Mouse (Mus musculus) WW6 (cell line): ENCODE measurements around the gene Cdsn.

Experiments
- DNase-seq: peaks from one replicate; pipeline ENCODE4 v3.0.0-alpha.2; 2013; ENCODE audit warnings: low read depth, low spot score

The Cdsn gene

DNA sequence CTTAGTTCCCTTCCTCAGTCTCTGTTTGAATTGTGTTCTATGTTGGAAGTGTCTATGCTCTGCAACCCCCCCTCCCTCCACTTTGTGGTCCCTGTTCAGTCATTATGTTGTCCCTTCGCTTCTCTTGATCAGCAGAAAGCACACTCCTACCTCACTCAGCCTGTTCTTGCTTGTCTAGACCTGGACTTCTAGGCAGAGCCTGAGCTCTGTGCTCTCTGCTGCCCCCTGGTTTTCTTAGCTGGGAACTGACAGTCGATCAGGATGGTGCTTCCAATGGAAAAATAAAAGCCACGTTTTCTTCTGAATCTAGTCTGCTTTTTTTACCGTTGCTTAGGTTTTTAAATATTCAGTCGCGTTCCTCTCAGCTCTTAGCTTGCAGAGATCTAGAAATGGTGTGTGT is 17.6 kb upstream of the Cdsn start:
- DNase-seq = no peak

DNA sequence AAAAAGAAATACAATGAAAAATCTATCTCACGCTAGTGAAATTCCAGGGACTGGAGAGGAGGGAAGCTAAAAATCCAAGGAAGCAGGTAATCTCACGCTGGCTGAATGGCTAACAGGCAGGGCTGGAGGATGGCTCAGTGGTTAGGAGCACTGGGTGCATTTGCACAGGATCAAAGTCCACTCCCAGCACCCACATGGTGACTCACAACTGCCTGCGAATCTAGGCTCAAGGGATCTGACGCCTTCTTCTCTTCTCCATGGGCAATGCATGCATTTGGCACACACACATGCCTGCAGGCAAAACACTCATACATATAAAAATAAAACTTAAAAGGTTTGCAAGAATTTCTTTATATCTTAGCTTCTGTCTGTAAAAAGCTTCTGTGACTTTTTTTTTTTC is 14.5 kb upstream of the Cdsn start:
- no peak for DNase-seq

DNA sequence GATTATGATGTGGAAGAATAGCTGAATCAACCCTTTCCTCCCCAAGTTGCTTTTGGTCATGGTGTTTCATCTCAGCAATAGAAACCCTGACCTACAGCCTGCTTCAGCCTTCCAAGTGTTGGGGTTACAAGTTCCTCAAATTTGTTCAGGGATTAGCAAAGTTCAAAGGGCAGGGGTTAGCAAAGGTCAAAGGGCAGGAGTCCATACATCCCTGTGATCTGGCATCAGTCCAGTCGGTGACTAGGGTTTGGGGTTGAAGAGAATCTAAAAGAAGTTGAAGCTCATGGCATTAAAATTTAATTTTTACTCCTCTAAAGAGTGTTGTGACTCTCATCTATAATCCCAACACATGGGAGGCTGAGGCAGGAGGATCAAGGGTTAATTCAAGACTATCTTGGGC is 13.5 kb upstream of the Cdsn start:
- DNase-seq = no peak

DNA sequence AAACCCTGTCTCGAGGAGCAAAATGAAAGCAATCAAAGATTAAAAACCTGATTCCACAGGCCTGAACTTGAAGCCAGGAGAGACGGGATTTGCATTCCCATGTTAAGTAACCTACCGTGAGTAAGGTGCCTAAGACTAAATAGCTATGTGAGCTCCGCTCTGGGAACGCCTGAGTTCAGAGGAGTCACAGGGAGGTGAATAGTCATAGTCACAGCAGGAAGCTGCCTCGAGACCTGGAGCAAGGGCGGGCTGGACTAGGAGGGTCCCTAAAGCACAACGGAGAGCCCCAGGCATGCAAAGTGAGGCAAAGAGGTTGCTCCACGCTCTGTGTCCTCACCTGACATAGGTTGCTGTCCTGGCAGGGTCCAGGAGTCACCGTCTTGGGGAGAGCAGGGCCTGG is 12.4 kb upstream of the Cdsn start:
- no peak for DNase-seq

DNA sequence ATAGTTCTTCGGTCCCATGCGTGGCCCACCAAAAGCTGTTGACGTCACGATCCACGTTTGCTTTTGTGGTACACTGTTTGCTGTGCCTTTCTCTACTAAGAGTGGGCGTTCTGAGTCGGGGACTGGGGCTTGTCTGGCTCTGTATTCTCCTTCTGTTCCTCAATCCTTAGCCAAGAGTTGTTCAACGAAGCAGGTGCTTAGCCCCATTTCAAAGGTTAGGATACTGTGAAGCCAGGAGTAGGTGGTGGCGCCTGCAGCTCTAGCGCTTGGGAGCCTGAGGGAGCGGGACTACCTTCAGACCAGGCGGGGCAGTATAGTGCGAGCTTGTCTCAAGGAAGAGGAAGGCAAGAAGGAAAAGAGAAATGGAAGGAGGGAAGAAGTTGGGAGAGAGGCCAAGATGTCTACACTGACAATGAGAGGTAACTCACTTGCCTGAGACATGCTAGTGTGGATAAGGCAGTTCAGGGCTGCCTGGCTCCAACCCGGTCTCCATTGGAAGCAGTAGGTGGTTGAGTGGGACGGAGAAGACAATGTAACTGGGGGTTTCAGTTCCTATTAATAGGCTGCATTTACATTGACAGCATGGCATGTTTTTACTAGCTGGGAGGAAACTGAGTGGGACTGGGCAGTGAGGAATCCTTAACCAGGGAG is 9.0 kb upstream of the Cdsn start:
- DNase-seq = no peak

DNA sequence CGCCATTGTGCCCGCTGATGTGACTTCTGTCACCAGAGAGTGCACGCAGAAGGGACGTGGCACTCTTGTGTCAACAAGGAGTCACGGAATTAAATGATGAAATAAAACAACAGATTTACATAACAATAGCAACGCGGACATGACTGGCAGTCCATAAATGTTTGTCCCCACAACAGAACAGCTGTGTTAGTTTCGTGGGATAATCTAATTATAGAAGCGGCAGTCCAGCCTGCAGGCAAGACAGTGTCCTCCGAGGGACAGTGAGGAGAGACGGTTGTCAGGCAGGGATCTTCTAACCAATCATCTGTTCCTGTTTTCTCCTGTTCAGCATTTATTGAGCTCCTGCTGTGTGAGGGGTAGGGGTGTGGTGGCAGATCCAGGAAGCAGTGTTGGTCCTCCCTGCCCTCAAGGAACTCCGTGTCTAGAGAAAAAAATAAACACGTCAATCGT is 8.5 kb upstream of the Cdsn start:
- no peak for DNase-seq

DNA sequence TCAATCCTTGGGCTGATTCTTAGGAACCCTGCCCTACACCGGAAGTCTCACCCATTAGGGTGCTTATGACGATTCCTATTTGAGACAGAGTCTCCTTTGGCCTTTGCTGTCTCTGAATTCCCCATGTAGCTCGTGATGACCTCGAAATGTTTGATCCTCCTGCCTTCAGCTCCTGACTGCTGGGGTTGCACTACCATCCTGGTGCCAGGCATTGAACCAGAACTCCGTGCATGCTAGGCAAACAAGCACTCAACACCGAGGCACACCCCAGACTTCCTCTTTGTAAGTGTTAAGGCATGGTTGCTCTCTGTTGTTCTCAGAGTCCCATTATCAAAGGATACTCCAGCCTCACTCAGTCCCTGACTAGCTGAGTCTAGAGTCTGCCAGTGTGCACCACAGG is 7.9 kb upstream of the Cdsn start:
- no peak for DNase-seq

DNA sequence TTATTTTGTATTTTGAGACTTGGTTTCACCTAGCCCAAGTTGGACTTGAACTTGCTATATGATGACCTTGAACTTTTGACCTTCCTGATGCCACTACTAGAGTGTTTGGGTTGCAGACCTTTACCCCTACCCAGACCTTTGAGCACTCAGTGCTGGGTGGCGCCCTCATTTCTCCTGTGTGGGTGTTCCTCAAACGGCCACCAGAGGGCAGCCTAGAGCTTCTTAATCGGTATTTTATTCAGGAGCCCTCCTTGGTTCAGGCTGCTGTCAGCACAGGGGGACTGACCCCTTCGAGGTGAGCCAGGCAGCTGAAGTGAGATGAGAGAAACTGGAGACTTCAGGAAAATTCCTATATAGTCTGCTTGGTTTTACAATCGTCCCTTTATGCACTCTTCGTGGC is 7.2 kb upstream of the Cdsn start:
- DNase-seq = no peak

DNA sequence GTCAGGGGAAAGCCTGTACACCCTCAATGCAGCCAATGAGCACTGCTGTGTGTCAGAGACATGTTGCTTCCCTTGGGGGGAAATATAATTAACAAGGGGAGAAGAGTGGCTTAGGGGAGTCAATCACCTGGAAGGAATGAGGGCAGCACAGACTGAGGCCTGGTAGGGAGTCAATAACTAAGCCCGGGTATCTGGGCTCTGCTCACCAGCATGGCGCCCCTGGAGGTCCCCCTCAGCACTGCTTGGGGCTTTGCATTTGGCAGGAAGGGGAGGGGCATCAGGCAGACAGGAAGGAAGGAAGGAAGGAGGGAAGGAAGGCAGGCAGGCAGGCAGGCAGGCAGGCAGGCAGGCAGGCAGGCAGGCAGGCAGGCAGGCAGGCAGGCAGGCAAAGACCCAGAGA is 4.5 kb upstream of the Cdsn start:
- DNase-seq = no peak

DNA sequence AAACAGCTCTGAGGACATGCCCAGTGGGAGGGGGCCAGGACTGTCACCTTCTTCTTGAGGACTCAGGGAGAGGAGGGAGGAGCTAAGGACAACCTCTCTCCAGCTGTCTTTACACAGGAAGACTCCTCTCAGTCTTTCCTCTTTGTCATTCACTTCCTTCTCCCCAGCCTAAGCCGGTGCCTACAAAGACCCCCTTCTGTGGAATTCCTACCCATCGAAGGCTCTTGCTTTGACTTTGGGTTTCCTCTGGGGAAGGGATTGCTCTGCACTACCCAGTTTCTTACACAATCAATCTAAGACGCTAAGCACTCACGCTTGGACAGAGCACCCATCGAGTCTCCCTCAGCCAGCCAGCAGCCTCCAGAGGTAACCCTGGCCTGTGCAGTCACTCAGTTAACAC is 3.3 kb upstream of the Cdsn start:
- DNase-seq = no peak

DNA sequence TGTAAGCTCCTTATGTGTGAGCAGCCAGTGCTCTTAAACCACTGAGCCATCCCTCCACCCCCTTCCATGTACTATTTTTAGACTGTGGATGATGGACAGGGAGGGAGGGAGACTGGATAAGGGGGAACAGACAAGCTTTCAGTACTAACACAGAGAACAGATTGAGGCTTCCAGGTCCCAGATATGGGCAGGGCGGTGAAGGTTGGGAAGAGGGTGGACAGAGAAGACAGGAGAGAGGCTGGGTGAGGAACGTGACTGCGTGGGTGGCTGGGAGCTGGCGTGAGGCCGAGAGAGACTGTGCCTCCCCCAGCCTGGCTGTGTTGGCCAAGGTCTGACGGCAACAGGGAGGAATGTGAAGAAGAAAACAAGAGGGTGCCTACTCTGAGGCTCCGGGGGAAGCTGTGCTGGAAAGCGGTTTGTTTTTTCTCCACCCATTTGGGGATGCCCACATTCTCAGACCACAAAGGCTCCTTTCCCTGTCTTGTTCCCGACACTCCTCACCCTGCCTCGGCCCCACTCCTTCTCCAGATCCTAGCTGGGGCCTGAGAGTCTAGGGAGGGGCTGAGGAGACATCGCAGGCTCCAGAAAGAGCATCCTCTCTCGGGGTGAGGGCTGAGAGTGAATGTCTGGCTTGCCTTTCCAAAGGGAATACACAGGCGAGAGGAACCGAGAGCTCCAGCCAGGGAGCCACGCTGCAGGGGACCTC is 2.3 kb upstream of the Cdsn start:
- DNase-seq = no peak

DNA sequence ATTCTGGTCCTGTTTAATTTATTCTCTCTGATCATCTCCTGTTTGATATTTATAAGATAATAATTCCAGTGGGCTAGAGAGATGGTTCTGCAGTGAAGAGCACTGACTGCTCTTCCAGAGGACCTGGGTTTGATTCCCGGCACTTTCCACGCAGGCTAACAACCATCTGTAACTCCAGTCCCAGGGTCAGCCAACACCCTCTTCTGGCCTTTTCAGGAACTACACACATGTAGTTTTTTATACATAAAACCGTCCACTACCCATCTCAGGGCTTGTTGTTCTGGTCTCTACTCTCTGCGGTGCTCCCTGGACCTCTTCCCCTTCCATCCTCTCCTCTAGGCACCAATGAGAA is 1.8 kb upstream of the Cdsn start:
- DNase-seq = no peak

DNA sequence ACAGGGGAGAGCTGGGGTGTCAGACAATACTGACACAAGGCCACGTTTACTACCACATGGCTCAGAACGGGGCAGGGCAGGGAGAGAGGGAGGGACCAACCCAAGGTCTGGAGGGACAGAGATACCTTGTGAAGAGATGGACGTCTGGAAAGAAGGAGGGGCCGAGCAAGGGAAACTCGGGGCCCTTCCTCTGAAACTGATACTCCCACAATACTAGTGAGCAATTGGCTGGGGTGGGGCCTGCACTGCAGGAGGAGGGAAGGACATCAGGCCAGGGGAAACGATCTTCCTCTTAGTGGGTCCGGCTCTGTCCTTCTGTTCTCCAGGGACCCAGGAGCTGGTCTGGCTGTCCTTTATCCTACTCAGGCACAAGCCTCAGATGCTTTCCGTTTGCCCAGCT is 1.1 kb upstream of the Cdsn start:
- DNase-seq = no peak

DNA sequence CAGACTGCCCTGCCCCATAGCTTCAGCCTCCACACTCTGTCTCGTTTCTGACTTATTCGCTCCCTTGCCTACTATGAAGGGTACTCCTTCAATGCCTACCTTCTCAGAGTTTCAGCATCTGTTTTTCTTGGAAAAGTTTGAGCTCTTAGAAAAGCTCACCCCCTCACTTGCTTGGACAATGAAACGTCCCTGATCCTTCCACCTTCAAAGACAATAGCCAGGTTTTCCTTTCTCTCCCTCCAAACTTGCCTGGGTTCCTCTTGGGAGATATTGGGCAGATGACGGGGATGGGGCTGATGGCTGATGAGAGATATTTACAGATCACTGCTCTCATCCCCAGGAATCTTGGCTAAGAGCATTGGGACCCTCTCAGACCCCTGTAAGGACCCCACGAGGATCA is 2.4 kb downstream of the Cdsn start:
- no peak for DNase-seq

DNA sequence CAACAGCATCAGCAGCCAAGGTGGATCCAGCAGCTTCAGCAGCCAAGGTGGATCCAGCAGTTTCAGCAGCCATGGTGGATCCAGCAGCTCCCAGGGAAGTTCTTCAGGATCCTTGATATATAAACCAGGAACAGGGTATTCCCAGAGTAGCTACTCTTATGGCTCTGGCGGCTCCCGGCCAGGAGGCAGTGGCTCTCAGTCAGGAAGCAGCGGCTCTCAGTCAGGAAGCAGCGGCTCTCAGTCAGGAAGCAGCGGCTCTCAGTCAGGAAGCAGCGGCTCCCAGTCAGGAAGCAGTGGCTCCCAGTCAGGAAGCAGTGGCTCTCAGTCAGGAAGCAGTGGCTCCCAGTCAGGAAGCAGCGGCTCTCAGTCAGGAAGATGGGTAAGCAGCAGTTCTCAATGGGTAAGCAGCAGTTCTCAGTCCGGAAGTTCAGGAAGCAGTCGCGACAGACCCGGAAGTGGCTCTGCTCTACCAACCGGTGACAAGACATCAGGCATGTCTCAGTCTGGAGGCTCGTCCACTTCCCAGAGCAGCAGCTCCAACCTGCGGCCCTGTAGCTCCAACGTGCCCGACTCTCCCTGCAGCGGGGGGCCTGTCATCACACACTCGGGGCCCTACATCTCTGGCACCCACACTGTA is 3.0 kb downstream of the Cdsn start:
- DNase-seq = no peak

DNA sequence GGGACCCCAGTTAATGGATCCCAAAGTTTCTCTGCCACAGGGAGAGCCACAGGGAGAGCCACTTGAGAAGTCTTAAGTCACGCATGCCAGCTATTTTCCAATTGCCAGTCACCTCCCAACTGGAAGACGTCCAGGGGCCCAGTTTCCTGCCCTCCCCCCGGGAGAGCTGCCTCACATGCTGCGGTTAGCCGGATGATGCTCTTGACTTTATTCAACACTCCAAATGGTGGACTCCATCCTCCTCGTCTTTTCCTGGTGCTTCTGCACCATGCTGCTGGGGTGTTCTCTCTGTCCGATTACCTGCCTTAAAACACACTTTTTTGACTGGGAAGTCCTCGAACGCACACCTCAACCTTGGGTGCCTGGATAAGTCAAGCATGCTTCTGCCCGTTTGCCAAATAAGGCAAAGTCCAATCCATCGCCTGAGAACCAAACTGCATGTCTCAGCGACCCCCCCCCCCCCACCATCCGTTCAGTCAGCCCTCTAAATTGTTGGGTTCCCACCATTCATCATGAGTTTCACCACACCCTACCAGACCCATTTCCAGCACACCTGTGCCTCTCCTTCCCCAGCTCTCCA is 4.3 kb downstream of the Cdsn start:
- no peak for DNase-seq

DNA sequence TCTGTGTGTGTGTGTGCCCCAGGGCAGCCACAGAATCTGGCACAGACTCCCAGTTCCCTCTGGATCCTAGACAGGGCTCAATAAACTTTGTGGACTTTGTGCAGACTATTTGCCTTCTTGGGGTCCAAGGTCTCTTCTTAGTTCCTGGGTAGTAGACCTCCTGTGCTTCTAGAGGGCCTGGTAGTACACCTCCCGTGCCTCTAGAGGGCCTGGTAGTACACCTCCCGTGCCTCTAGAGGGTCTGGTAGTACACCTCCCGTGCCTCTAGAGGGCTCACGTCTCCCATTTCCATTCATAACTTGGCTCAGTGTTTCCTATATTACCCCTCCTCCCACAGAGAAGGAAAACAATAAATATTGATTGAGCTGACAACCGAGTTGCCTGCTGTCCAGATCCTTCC is 4.9 kb downstream of the Cdsn start:
- no peak for DNase-seq

DNA sequence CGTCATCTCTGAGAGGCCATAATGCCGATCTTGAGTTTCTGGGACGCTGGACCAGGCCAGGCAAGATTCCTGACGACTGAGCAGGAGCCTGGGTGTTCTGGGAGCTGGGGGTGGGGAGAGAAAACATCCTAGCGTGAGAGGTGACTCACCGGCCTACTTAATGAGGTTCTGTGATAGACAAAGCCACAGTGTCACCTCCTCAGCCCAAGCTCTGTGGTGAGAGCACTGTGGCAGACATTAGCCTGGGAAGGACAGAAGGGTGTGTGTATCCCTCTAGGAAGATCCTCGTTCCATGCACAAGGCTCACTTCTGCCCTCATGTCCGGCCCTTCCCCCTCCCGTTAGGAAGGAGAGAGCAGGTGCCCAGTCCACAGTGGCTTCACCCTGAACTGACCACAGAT is 5.4 kb downstream of the Cdsn start:
- DNase-seq = no peak

DNA sequence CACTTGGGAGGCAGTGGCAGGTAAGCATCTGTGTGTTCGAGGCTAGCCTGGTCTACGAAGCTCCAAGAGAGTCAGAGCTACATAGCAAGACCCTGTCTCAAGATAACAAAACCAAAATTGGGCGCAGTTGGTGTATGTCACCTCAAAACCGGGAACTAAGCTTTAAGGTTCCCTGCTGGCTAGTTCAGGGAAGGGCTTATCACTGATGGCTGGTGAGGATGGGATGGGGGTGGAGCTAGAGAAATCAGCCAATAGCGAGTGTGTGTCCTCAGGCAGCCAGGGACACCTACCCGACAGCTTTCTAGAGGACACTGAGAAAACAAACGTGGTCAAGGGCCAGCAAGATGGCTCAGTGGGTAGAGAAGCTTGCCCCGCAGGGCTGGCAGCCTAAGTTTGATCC is 6.3 kb downstream of the Cdsn start:
- no peak for DNase-seq

DNA sequence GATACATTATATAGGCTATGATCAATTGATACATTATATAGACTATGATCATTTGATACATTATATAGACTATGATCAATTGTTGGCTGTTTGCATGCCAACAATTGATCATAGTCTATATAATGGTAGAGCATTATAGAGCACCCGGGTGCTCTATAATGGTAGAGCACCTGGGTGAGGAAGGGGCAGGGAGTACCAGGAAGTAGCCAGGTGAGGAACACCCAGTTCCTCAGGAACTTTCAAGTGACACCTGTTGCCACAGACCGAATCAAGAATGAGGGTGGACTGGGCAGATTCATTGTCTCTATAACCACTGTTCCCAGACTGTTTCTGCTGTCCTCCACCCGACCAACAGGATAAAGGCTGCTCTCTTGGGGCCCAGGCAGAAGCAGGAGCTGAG is 15.2 kb downstream of the Cdsn start, which contains the start of gene 2300002M23Rik:
Gene 2300002M23Rik, plus strand, starts transcription at position 301 of the 400 bp plus-strand sequence.
- DNase-seq = no peak

DNA sequence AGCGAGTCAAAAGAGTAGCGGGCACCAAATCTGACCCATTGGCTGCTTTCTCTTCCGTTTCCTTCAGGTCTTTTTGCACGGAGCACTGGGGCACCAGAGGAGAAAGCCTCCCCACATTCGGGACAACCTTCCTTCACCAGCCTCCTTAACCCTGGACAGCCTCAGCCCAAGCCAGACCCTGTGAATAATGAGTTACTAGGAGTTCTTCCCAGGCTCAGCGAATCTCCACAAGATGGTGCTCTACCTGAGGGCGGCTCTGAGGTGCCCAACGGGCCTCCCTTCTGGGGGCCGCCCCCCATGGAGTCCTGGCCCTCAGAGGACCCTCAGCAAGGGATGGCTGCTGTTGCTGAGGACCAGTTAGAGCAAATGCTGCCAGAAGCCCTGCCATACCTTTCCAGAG is 15.8 kb downstream of the Cdsn start:
- no peak for DNase-seq

DNA sequence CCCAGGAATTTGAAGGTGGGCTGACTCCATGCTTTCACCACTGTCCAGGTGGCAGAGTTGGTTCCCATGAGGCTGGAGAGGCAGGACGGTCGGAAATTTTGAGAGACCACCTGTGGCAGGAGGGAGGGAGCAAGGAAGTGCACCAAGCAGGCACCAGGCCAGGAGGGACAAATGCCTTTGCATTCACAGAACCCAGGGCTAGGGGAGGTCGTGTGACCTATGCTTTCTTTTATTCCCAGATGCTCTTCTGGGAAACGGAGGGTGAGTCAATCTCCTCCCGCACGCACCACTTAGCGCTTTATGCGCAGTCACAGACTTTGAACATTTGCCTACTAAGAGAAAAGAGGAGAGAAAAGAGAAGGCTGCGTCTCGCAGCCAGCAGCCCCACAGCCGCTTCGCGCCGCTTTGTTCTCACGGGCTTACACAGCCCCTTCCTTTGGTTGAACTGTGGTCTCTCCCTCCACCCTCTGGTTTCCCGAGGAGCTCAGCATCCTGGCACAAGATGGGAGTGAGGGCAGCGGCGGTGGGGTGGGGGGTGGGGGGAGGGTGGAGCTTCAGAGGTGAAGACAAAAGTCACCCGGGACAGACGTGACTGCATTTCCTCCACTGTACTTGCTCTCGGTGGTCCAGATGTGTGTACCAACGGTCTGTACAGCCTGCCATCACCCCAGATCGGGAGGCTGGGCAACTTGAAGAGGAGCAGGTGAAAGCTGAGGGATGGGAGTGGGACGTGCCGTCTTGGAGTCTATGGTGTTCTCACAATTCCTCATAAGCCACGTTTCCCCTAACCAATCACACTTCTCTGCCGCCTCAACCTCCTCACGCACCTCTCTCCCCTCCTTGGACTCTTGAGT is 17.4 kb downstream of the Cdsn start:
- no peak for DNase-seq
